Mouse (Mus musculus) inflammation-experienced regulatory T-cells, adult 6 months (primary cell): Measurements from ENCODE around the gene Fitm1. TPM values are rescaled to one million over a fixed set of nuclear protein-coding genes. Genes with fewer than 3 reads are reported as not detected.

Experiments used
- ATAC-seq: one replicate; pipeline ENCODE4 v1.8.0; 2017
- polyA plus RNA-seq, 3 experiments: library from polyadenylated mRNA; unstranded; fragments of 100-300 nt; shearing (Covaris generic); gene quantifications; one replicate each; pipeline ENCODE4 v1.2.1; 2017

Gene Fitm1
- polyA plus RNA-seq: not detected

- no peak for ATAC-seq
Observed at GRCm38 (mm10) chr14:55575302-55575701, at the start of gene Fitm1. Gene Fitm1 (plus strand): TSS chr14:55575617.

GRCm38 (mm10) chr14:55526674-55527073, 48.7 kb upstream of the Fitm1 start:
- no peak for ATAC-seq

GRCm38 (mm10) chr14:55527940-55528339, 47.5 kb upstream of the Fitm1 start:
- no peak for ATAC-seq

- no peak for ATAC-seq
Observed at GRCm38 (mm10) chr14:55536116-55536745, 39.2 kb upstream of the Fitm1 start.

- ATAC-seq: peak; percentile 69
Observed at GRCm38 (mm10) chr14:55540067-55540786, 35.2 kb upstream of the Fitm1 start, which contains the start of gene Pck2. Gene Pck2 (plus strand): TSS chr14:55540266.

GRCm38 (mm10) chr14:55540787-55541321, 34.6 kb upstream of the Fitm1 start:
- peak; percentile 29 for ATAC-seq

- ATAC-seq: no peak
Observed at GRCm38 (mm10) chr14:55542268-55542667, 33.1 kb upstream of the Fitm1 start.

GRCm38 (mm10) chr14:55544334-55544733, 31.1 kb upstream of the Fitm1 start:
- ATAC-seq: no peak

GRCm38 (mm10) chr14:55550191-55550590, 25.2 kb upstream of the Fitm1 start:
- no peak for ATAC-seq

GRCm38 (mm10) chr14:55551347-55551746, 24.1 kb upstream of the Fitm1 start:
- ATAC-seq: no peak

- no peak for ATAC-seq
Observed at GRCm38 (mm10) chr14:55551794-55552193, 23.6 kb upstream of the Fitm1 start.

GRCm38 (mm10) chr14:55554635-55555034, 20.8 kb upstream of the Fitm1 start:
- ATAC-seq: no peak

- no peak for ATAC-seq
Observed at GRCm38 (mm10) chr14:55555788-55556187, 19.6 kb upstream of the Fitm1 start.

- ATAC-seq: peak; percentile 19
Observed at GRCm38 (mm10) chr14:55557003-55557402, 18.4 kb upstream of the Fitm1 start.

GRCm38 (mm10) chr14:55557587-55557986, 17.8 kb upstream of the Fitm1 start:
- ATAC-seq: no peak

GRCm38 (mm10) chr14:55558740-55559448, 16.5 kb upstream of the Fitm1 start:
- no peak for ATAC-seq

GRCm38 (mm10) chr14:55559799-55560201, 15.6 kb upstream of the Fitm1 start, which contains the start of gene Dcaf11:
Gene Dcaf11 (plus strand): TSS chr14:55560006.
- peak; percentile 37 for ATAC-seq

GRCm38 (mm10) chr14:55560202-55561073, 15.0 kb upstream of the Fitm1 start, which contains the start of gene A730061H03Rik:
Gene A730061H03Rik (minus strand): TSS chr14:55560406.
- peak; percentile 86 for ATAC-seq

GRCm38 (mm10) chr14:55561860-55562259, 13.6 kb upstream of the Fitm1 start:
- no peak for ATAC-seq

- no peak for ATAC-seq
Observed at GRCm38 (mm10) chr14:55563249-55563648, 12.2 kb upstream of the Fitm1 start.

- no peak for ATAC-seq
Observed at GRCm38 (mm10) chr14:55565748-55566147, 9.7 kb upstream of the Fitm1 start.

GRCm38 (mm10) chr14:55567496-55567895, 7.9 kb upstream of the Fitm1 start:
- ATAC-seq: no peak
